Mouse (Mus musculus) ovary, postnatal 10 days (tissue): ENCODE measurements around the gene Zfp637.
"Not testable (repeated sequence)": the region's sequence is repeated elsewhere in the genome, so short reads cannot be mapped to it uniquely, and the experiment has no call there.

Experiments used
- DNase-seq: peaks from one replicate; pipeline ENCODE4 v3.0.0; 2022; ENCODE audit warnings: low spot score

Zfp637 gene

DNA sequence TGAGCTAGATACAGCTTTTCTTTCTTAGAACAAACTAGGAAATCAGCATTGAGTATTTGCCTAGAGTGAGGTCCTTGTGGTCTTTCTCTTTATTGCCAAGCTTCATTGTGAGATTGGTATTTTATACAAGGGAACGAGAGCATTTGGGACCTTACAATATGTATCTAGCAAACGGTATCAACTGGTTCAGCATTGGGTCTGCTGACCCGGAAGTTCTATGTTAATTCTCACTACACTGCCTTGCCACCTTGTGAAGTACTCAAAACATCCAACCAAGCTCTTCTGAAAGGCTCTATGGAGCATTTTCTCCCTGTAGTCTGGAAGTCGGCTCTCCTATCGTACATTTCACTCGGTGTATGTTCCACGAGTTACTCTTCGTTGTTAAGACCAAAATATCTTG is 22.8 kb downstream of the Zfp637 start:
- no peak for DNase-seq

DNA sequence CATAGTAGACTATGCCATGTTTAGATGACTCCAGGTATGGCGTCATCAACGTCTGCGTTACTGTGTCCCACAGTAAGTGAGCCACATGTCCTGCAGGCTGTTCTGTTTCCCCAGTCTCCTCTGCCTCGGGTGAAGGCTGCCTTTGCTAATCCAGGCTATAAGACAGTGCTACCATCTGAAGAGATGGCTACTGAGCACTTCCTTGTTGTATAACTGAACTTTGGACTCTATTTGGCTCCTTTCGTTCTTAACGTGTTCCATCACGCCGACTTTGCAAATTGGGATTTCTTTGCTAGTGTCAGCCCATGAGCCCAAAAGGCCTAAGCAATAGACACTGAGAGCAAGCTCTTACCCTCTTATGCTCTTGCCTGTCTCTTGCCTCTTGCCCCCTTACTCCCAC is 27.2 kb downstream of the Zfp637 start:
- DNase-seq = no peak

GRCm38 (mm10) chr6:117871034-117871433 is 30.1 kb downstream of the Zfp637 start:
- no peak for DNase-seq

DNA sequence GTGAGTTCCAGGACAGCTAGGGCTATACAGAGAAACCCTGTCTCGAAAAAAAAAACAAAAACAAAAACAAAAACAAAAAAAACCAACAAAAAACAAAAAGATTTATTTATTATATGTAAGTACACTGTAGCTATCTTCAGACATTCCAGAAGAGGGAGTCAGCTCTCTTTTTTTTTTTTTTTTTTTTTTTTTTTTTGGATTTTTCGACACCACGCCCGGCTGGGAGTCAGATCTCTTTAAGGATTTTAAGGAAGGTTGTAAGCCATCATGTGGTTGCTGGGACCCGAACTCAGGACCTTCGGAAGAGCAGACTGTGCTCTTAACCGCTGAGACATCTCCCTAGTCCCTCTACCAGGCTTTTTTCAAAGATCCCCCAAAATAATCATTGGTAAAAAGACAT is 32.5 kb downstream of the Zfp637 start:
- not testable (repeated sequence) for DNase-seq

GRCm38 (mm10) chr6:117874621-117875281 is 33.8 kb downstream of the Zfp637 start:
- no peak for DNase-seq

DNA sequence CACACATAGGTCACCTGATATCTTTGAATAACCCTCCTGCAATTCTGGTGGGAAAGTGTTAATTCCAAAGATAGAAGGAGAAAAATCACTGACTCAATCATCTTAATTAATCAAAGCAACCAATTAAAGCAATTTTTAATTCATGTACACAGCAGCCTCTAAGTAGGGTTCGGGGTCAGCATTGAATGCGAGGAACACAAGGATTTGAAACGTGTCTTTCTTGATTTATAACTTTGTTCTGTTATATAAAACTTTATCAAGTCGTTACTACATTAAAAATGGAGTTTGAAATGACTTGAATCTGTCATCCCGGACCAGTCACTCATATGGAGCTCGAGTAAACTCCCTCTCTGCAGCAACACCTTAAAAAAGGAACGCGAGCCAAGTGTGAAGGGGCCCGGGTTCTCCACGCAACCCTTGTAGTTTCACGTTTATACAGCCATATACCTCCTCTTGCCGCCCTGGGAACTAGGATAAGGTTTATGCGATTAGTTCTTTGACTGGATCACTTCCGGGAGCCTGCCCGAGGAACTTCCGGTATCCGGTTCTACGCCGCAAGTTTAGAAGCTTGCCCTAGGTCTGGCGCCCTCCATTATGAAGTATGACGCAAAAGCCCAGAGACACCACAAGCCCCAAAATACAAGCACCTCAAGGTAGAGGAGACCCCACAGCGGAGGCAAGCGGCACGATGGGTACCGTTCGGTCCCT is 37.9 kb downstream of the Zfp637 start:
- no peak for DNase-seq

DNA sequence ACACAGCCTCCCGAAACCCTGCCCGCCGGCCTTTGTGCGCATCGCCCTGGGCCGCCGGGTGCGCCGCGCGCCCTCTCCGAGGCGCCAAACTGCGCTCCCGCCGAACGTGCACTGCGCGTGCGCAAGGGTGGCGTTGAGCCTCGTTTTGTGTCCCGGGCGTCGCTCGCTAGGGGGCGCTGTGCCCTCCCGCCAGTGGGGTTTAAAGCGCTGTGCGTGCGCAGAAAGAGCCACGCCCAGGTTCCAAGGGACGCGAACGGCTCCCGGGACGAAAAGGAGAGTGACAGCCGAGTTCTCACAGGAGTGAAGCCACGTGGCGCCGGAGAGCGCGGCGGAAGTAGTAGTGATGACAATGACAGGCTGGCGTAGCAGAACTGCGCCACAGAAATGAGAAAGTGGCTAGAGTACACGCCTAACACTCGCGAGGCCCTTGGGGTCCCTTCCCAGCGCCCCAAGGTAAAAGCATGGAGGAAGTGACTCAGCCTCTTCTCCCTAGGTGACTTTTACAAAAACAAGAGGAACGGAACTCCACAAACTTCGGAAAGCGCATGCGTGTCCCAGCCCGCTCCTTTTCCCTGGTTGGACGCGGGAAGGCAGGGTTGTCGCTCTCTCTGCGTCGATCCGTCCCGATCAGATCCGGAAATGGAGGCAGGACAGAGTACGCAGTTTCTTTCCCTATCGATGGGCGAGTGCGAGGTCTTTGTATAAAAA is 38.6 kb downstream of the Zfp637 start:
- DNase-seq = peak; percentile 100

DNA sequence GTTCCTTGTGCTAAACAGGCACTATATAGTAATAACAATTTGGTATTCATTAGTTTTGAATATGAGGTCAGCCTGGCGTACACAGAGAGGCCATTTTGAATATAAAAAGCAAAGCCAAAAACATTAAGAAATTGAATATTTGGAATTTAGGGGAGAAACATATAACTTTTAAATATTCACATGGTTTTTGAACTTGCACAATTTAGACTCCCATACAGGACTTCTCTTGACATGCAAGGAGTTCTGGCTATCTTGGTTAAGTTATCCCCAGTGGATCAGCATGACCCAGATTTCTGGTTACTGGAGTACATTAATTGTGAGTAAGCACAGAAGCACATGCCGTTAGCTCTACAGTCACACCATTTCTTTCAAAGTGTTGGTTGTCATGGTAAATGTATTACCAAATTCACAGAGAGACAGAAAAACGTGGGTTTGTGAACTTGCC is 39.4 kb downstream of the Zfp637 start:
- DNase-seq = no peak

- DNase-seq = no peak
Observed at GRCm38 (mm10) chr6:117881229-117881628, 40.2 kb downstream of the Zfp637 start.

DNA sequence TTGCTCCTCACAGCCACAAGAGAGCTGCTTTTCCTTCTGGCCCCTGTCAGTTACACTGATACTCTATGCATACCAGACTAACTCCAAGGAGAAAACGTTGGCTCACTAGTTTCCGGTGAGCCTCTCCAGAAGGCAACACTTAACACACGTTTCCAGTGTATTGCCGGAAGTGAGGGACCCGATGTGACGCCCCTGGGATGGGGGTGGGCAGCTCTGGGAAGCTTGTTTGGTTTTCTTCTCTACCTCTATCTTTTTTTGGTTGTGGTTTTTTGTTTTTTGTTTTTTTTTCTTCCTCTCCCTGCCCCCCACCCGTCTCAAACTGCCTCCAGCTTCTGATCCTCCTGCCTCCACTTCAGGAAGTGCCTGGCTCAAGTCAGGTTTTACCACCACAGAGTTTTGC is 41.0 kb downstream of the Zfp637 start:
- DNase-seq = no peak

- DNase-seq = no peak
Observed at GRCm38 (mm10) chr6:117885943-117886342, 45.0 kb downstream of the Zfp637 start.

DNA sequence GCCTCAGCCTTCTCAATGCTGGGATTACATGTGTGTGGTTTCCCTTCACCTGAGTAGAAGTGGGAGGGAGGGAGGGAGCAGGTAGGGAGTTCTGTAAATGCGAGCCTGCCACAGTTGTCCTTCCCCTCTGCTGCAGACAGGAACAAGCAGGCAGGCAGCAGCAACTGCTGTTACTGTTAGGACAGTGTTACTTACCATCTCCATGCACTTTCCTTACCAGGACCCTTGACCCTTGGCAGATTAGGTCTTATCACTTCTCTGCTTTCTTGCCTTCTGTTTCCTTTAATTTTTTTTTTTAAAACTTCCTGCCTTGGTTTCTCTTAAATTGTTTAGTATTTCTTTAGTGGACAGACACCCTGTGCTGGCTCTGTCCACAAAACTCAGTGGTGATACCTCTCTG is 47.1 kb downstream of the Zfp637 start:
- no peak for DNase-seq

DNA sequence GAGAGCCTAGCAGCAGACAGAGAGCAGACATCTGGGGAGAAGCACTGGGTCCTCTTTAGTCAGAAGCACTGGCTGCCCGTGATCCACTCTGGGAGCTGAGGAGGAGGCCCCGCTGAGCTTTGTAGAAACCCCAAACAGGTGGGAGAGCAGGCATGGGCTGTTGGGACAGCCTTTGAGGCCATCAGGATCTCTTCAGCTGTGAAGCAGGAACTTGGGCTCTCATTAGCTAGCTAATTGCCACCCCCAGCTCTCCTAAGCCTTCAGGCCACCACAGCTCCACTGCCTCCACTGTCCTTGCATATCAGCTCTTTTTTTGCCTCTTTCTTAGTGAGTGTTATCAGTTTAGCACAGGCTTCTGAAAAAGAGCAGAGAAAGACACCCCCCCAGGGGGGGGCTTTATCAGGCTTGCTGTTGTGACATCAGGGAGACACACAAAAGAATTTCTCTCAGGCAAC is 47.7 kb downstream of the Zfp637 start:
- DNase-seq = no peak

- DNase-seq = no peak
Observed at GRCm38 (mm10) chr6:117890257-117890656, 49.3 kb downstream of the Zfp637 start.

DNA sequence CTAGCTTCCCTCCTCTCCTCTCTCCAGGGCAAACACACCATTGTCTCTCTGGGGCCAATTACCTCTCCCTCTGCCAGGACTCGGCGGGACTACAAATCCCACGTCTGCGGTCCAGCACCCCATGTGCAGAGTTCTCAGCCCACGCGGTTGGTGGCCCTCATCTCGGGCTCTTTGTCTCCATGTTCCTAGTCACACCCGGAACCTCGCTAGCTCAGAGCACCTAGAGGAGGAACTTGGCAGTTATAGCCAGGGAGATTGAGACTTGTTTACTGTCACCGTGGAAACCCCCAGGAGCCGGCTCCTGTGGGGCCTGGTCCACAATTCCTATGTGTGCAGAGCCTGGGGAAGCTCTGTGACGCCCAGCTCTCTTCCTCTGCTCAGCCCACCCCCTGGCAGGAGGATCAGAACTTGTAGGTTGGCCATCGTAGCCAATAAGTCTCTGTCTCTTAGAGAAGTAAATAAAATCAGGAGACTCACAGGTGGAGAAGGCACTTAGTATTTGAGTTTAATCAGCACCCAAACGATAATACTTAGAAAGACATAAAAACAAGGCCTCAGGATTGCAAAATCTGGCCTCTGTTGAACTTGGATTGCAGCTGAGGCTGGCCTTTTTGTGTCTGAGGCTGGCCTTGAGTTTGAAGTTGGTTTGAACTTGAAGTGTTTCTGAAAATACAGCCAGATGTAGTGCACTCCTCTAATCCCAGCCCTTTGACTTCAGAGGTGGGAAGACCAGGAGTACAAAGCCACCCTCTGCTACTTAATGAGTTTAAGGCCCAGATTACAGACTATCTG is 50.6 kb downstream of the Zfp637 start:
- DNase-seq = no peak

DNA sequence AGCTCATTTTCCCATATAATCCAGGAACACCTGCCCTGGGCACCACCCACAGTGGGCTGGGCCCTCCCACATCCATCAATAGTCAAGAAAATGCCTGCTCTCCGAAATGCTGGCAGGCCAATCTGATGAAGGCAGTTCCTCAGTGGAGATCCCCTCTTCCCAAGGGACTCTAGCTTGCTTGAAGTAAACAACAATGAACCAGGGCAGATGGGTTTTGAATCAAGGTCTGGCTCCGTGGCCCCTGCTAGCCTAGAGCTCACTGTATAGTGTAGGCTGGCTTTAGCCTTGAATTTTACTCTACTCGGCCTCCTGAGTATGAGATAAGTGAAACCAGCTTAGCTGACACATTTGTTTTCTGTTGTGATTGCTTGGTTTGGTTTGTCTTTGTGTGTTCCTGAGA is 51.4 kb downstream of the Zfp637 start:
- no peak for DNase-seq

DNA sequence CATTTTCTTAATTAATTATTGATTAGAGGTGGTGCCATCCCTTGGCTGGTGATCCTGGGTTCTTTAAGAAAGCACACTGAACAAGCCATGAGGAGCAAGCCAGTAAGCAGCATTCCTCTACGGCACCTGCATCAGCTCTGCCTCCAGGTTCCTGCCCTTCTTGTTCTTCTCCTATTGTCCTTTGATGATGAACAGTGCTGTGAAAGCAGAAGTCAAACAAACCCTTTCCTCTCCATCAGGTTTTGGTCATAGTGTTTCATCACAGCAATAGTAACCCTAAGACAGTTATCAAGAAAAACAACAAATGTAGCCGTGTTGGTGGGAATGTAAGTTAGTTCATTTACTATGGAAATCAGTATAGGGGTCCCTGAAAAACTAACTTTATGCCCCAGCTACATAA is 52.5 kb downstream of the Zfp637 start:
- DNase-seq = no peak
